Mouse (Mus musculus) lung, adult 2 months (tissue): Measurements from ENCODE around the gene Cdk12.

ENCODE experiments used
- CTCF ChIP-seq: fragments of 200-500 bp; IDR thresholded peaks from 2 replicates; pipeline ENCODE4 v1.5.1; 2011; ENCODE audit warnings: mild to moderate bottlenecking, low read length, control low read depth; ENCODE audit not compliant: insufficient read depth
- POLR2A ChIP-seq: fragments of 200-500 bp; IDR thresholded peaks from 2 replicates; pipeline ENCODE4 v1.6.1; 2011; ENCODE audit warnings: low read depth, mild to moderate bottlenecking, control low read depth, low read length, borderline replicate concordance; ENCODE audit errors: extremely low read depth

GRCm38 (mm10) chr11:98260706-98261479 is 58.0 kb downstream of the Cdk12 start:
- TF ChIP-seq POLR2A: no peak
- TF ChIP-seq CTCF: no peak
